Mouse (Mus musculus): ENCODE results near the gene Defb41. TPM values are rescaled to one million over a fixed set of nuclear protein-coding genes. Genes with fewer than 3 reads are reported as not detected.

Gene Defb41
- polyA plus RNA-seq, 1 experiment from 2014 or later = not detected

Other genes starting within 250 kb of the Defb41 start
- not detected in 2 replicates for gene Crisp4, start 119.2 kb downstream of the Defb41 start, polyA plus RNA-seq (2015; fragmentation: Nextera tagmentation; extraction: Ambion mirVana)
- gene Defb18, start 27.7 kb downstream of the Defb41 start, polyA plus RNA-seq (2015; fragmentation: Nextera tagmentation; extraction: Ambion mirVana) = not detected in 2 replicates

Measured in heart, embryonic 13.5 days (tissue).